Mouse (Mus musculus): ENCODE data around the gene Nepn.

- TF ChIP-seq CTCF (IDR thresholded peaks at IDR 0.05; ENCODE audit: insufficient read depth, low read length): no peak
- no peak for TF ChIP-seq POLR2A (IDR thresholded peaks at IDR 0.05; ENCODE audit: borderline replicate concordance, extremely low read depth, low read depth, low read length)
Measured at GRCm38 (mm10) chr10:52427634-52428415, 39.1 kb downstream of the Nepn start.
